Mouse (Mus musculus) bone marrow, adult 2 months (tissue): ENCODE results near the gene Gcn1l1.

Experiments used
- CTCF ChIP-seq: fragments of 200-500 bp; IDR thresholded peaks from 2 replicates; pipeline ENCODE4 v1.5.1; 2011; ENCODE audit warnings: low read length, control low read depth; ENCODE audit not compliant: control insufficient read depth, insufficient read depth
- POLR2A ChIP-seq: fragments of 200-500 bp; IDR thresholded peaks from 2 replicates; pipeline ENCODE4 v1.6.1; 2011; ENCODE audit warnings: low read depth, mild to moderate bottlenecking, control low read depth, low read length, borderline replicate concordance; ENCODE audit not compliant: control insufficient read depth

DNA sequence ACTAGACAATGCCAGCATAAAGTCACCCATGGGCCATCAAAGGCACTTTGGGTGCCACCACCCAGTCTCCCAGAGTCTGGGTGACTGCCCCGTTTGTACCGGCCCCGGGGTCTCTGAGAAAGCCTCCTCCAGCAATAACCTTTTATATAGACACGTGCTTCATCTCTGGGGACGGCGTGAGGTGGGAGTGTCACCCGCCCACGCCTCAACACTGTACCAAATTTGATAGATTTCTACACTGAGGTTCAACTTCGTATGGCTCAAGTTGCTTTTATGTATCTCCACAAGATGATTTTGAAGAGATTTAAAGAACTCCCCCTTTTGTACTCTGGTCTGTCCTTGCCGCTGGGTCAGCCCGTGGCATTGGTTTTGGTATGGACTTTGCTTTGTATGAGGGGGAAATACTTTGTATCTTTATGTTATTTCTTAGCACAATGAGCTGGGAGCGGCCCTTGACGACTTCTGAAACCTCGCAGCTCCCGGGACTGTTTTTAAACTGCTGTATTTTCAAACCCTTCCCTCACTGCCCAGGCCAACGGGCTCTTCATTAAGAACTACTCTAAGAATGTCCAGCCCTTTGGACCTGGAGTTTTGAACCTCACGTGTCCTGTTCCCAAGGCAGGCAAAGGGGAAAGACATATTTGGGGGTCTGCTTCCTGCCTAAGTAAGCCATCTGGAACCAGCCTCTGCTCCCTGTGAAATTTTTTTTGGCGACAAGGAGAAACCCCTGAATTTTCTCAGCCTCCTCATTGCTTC is 10.3 kb upstream of the Gcn1l1 start:
- TF ChIP-seq CTCF (no peak), POLR2A (no peak)
